Mouse (Mus musculus) megakaryocyte progenitor cell, adult 5-6 weeks (primary cell): ENCODE measurements around the gene Dmpk. TPM values are rescaled to one million over a fixed set of nuclear protein-coding genes. Genes with fewer than 3 reads are reported as not detected.

Source experiments
- ATAC-seq: replicated peaks from 2 replicates; pipeline ENCODE4 v1.8.0; 2016; ENCODE audit warnings: mild to moderate bottlenecking, moderate TSS enrichment, inconsistent platforms; ENCODE audit not compliant: poor library complexity
- total RNA-seq, 2 experiments: library from RNA; stranded (forward) in 1 of 2; stranded (reverse) in 1 of 2; fragments of 157-497, 149-512 nt in 1 of 2; fragments of 200-1000 nt in 1 of 2; gene quantifications; 2 replicates each; pipeline versions ENCODE4 v1.2.3 to v1.2.4; 2015 to 2017

The Dmpk gene
- total RNA-seq, 2 experiments from 2014 or later, result 1.9 TPM; not detected in 1

- ATAC-seq, result peak; percentile 86
These were observed 7.7 kb upstream of the Dmpk start, which contains the start of gene Dmwd for GRCm38 (mm10) chr7:19075723-19076585. Gene Dmwd, plus strand, starts transcription at chr7:19076227.

- no peak for ATAC-seq
These were observed 7.1 kb upstream of the Dmpk start for GRCm38 (mm10) chr7:19076586-19076991.

- peak; percentile 71 for ATAC-seq
These were observed 5.9 kb upstream of the Dmpk start for GRCm38 (mm10) chr7:19077761-19078160.

- ATAC-seq, result no peak
These were observed 4.9 kb upstream of the Dmpk start for GRCm38 (mm10) chr7:19078732-19079131.

GRCm38 (mm10) chr7:19080451-19080950, 3.1 kb upstream of the Dmpk start:
- ATAC-seq, result no peak

- ATAC-seq, result no peak
These were observed 1.5 kb upstream of the Dmpk start for GRCm38 (mm10) chr7:19082171-19082570.

- ATAC-seq, result no peak
These were observed 553 bp upstream of the Dmpk start for GRCm38 (mm10) chr7:19083096-19083495.

- peak; percentile 62 for ATAC-seq
These were observed 675 bp downstream of the Dmpk start for GRCm38 (mm10) chr7:19084277-19084771.

GRCm38 (mm10) chr7:19084921-19085473, 1.3 kb downstream of the Dmpk start:
- ATAC-seq, result no peak

GRCm38 (mm10) chr7:19085495-19085894, 1.8 kb downstream of the Dmpk start:
- ATAC-seq, result no peak

- peak; percentile 79 for ATAC-seq
These were observed 2.4 kb downstream of the Dmpk start for GRCm38 (mm10) chr7:19086042-19086441.

- ATAC-seq, result no peak
These were observed 3.1 kb downstream of the Dmpk start for GRCm38 (mm10) chr7:19086760-19087159.

- peak; percentile 38 for ATAC-seq
These were observed 5.2 kb downstream of the Dmpk start for GRCm38 (mm10) chr7:19088813-19089212.

GRCm38 (mm10) chr7:19091913-19092312, 8.3 kb downstream of the Dmpk start:
- no peak for ATAC-seq

GRCm38 (mm10) chr7:19092381-19093173, 8.9 kb downstream of the Dmpk start:
- 0 out of 2 replicates have a peak, but pooled peaks have one; percentile 3 for ATAC-seq

GRCm38 (mm10) chr7:19093174-19093521, 9.5 kb downstream of the Dmpk start:
- ATAC-seq, result peak; percentile 63

- peak; percentile 70 for ATAC-seq
These were observed 10.1 kb downstream of the Dmpk start for GRCm38 (mm10) chr7:19093537-19094385.

- ATAC-seq, result 0 out of 2 replicates have a peak, but pooled peaks have one; percentile 12
These were observed 10.8 kb downstream of the Dmpk start, which contains the start of gene Six5 for GRCm38 (mm10) chr7:19094471-19094825. Gene Six5, plus strand, starts transcription at chr7:19094594.

- ATAC-seq, result peak; percentile 20
These were observed 11.4 kb downstream of the Dmpk start for GRCm38 (mm10) chr7:19094826-19095750.
